Mouse (Mus musculus): ENCODE measurements around the gene Mpg. TPM values are rescaled to one million over a fixed set of nuclear protein-coding genes. Genes with fewer than 3 reads are reported as not detected.

Gene Mpg
- 1 to 10 TPM; 7.9 to 9.6 TPM for total RNA-seq (2021)
- long read RNA-seq, experiment 1, transcript Mpg-201 (4 exons, 1,737 nt): major isoform, 7 of 9 reads
- long read RNA-seq, experiment 1, partial matches to known transcripts: 0 of 9 reads
- long read RNA-seq, experiment 1, other reads (novel, unspliced or antisense): 2 of 9 reads
- long read RNA-seq, experiment 2, transcript Mpg-201 (4 exons, 1,737 nt): major isoform, 13 of 15 reads
- long read RNA-seq, experiment 2, partial matches to known transcripts: 2 of 15 reads
- long read RNA-seq, experiment 2, other reads (novel, unspliced or antisense): 0 of 15 reads

DNA sequence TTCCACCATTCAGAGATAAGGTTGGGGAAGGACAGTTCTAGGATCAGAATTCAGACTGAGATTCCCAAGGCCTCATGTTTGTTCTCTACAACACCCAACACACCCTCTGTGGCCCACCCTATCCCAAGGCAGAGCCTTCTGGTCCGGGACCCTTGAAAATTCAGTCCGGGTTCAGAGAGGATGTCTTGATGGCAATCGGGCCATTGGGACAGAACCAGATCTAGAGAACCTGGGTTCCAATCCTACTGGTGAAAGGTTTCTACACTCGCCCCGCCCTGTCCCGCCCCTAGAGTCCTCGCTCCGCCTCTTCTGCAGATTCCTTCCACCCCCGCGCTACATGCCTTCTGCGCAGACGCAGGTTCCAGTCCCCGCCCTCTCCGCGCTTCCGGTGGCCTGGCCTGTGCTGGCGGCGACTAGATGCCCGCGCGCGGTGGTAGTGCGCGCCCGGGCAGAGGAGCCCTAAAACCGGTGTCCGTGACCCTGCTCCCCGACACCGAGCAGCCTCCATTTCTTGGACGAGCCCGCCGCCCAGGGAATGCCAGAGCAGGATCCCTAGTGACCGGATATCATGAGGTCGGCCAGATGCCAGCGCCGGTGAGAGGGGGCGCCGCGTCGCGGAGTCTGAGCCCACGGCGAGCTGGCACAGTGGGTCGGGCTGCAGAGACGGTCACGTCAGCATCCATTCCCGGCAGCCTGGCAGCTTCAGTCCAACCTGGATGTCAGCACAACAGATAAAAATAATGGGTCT is at the start of gene Mpg:
Gene Mpg (plus strand): TSS at position 382 of the 748 bp plus-strand sequence.
- DNase-seq: peak; percentile 90
- intact Hi-C loops (cut with DNase I; ENCODE audit: low total_unique reads): no loop called here

DNA sequence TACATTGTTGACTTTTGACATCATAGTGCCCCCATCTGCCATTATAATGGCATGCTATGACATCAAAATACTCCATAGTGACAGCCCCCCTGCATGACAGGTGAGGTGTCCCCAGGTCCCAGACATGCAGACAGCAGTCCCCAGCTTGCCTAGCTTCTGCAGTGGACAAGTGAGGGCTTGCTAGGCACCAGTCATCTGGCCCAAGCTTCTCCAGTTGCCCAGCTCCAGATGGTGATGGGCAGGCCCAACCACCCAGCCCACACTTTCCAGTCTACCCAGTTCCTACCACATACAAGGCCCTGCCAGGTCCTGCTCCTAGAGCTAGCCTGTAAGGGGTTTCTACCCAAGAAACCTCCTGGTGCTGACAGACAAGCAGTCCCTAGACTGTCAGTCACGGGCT is 47.8 kb upstream of the Mpg start:
- intact Hi-C loops (cut with DNase I; ENCODE audit: low total_unique reads): no loop called here
- DNase-seq: no peak

DNA sequence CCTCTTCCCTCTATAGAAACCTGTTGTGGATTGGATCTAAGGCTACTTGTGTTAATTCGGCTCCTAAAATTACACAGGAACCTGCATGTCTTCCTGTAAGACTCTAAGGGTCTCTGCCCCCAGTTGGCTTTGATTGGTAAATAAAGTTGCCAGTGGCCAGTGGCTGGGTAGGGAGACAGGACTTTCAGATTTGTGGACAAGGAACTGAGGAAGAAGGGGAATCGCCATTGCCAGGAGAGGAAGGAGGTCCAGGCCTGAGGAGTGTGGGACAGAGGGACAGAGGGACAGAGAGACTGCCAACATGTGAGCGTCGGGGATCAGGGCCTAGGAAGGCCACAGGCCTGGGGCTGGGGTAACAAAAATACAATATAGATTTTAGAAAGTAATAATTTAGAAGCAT is 45.1 kb upstream of the Mpg start:
- DNase-seq: no peak
- intact Hi-C loops (cut with DNase I; ENCODE audit: low total_unique reads): loop anchor here (5.0 kb wide), 1 partner anchor 141 kb away; no protein-coding TSS in a partner anchor

DNA sequence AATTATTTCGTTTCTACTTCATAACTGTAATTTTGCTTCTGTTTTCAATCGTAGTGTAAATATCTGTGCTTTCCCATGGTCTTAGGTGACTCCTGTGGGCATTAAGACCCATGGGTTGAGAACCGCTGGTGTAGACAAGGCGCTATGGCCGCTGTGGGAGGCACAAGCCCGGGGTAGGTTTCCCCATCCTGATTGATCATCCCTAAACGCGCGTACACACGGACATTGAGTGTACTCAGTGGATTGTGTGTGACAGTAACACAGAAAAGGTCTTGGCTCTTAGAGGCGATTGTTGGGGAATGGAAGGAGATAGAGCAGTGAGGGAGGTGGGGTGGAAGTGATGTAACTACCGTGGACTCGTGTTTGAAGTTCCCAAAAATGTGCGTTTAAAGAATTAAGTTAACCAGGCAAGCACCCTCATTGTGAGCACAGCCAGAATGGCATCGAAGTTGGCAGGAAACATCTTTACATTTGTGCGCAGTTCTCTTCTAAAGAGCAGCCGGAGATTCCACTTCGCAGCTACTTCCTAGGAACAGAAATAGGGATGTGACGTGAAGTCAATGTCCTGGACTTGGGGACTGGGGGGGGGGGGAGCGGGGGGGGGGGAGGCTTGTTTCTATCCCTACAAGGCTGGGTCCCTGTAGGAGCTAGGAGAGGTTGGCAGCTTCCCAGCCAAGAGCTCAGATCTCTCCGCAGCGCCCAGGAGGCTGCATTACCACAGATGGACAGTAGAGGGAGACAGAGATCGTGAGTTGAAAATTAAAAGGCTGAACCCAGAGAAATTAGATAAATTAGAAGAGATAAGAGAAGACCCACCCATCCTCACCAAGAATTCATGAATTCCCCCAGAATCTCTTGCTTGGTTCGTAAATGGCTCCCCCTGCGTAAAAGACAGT is 44.1 kb upstream of the Mpg start:
- intact Hi-C loops (cut with DNase I; ENCODE audit: low total_unique reads): loop anchor here (5.0 kb wide), 1 partner anchor 140 kb away; no protein-coding TSS in a partner anchor
- DNase-seq: peak; percentile 83

DNA sequence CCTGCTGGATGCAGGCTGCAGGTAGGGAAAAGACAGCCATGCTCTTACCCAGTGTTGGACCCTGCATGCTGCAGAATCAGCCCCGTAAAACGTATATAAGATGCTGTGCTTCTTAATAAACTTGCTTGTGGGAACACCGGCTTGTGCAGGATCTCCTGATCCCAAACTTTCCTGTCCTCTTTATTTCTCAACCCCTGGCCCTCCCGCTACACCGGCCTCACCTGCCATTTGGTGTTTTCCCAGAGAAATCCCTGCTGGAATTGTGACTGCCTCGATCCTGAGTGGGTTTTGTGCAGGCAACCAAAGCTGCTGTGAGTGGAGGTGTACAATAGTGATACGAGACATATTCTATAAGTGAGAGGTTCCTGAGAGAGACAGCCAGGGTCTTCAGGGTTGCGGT is 41.8 kb upstream of the Mpg start:
- DNase-seq: no peak
- intact Hi-C loops (cut with DNase I; ENCODE audit: low total_unique reads): loop anchor here (5.0 kb wide), 1 partner anchor 138 kb away; no protein-coding TSS in a partner anchor

DNA sequence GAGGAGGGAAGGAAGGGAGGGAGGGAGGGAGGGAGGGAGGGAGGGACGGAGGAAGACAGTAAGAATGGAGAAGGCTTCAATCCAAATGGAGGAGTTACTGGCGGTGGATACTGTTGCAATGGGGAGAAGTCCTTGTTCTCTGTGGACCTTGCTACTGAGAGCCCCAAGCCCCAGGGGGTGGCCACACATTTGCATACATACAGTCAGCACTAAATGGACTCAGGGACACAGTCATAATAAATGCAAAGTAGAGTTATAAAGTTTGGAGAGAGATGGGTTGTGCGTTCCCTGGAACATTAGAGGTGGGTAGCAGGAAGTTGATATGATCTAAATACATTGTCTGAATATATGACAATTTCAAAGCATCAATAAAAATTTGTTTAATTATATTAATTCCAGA is 40.3 kb upstream of the Mpg start:
- intact Hi-C loops (cut with DNase I; ENCODE audit: low total_unique reads): no loop called here
- DNase-seq: no peak

DNA sequence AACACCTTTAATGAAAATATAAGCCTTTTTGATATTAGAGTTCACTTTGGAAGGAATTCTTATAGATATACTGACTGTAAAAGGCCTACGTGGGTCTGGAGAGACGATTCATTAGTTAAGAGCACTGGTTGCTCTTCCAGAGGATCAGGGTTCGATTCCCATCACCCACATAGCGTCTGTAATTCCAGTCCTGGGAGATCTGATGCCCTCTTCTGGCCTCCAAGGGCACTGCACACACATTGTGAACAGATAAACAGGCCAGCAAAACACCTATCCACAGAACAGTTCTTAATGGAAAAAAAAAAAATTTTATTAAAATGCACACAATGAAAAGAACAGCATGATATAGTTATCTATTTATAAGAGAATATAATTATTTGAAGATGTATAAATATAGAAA is 39.0 kb upstream of the Mpg start:
- intact Hi-C loops (cut with DNase I; ENCODE audit: low total_unique reads): no loop called here
- DNase-seq: no peak

DNA sequence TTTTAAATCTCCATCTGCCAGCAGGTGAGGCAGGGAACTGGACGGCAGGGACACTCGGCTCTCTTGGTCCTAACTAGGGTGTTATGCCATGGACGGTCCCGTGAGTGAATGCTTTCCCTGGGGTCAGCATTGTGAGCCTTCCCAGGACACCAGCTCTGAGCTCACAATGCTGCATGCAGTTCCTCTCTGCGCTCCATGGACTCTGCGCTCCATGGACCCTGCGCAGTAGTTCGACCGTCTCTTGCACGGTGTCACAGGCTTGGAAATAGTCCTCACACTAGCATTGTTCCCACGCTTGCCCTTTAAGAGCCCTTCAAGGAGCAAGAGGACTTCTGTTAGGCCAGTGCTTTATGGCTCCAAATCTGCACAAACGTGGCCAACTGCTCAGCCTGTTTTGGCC is 37.4 kb upstream of the Mpg start:
- no peak for DNase-seq
- intact Hi-C loops (cut with DNase I; ENCODE audit: low total_unique reads): no loop called here

DNA sequence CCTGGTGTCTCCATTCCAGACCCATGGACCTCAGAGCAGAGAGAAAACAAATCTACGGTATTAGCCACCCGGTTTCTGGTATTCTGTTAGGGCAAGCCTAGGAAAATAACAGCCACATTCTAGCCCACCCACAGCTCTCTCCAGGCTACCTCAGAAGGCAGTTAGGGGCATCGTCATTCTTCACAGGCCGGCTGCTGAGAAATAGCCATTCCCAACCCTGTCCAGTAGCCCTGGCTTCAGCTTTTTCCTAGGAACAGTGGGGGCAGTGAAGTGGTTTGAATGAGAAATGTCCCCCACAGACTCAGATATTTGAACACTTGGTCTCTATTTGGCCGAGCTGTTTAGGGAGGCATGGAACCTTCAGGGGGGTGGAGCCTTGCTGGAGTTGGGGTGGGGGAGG is 36.9 kb upstream of the Mpg start:
- intact Hi-C loops (cut with DNase I; ENCODE audit: low total_unique reads): no loop called here
- no peak for DNase-seq

DNA sequence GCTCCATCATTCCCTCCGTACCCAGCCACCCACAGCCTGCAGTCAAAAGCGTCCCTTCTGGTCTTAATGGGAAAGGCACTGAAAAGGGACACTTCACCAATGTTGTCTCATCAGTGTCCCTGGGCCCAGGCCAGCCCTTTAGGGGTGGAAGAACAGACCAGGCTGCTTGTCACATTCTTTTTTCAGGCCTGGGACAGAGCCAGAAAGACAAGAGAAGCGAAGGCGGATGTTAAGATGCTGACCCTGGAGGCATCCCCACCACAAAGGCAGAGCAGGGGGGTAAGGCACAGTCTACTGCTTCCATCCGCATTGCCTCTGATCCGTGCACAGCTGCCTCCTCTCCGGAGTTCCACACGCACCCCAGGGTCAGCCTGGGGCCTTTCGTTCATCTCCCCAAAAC is 36.2 kb upstream of the Mpg start:
- intact Hi-C loops (cut with DNase I; ENCODE audit: low total_unique reads): no loop called here
- no peak for DNase-seq

DNA sequence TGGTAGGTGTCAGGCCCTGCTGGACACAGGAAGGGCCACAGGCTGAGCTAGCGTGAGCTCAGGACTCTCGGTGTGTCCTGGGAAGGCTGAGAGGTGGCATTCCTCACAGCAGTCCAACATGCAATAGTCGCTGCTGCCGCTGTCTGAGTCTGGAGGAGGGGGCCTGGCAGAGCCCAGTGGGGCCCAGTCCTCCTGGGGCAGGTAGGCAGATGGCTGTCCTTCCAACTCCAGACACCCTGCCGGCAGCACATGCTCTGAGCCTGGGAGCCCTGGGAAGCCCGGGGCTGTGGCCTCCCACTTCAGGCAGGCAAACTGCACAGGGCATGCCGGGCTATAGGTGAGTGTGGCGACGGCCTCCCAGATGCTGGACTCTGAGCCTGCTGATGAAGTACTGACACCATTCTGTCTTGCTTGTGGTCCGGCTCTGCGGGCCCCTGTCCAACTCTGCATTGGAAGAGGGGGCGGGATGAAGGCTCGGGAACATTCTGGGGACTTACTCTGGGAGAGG is 35.6 kb upstream of the Mpg start:
- no peak for DNase-seq
- intact Hi-C loops (cut with DNase I; ENCODE audit: low total_unique reads): no loop called here

DNA sequence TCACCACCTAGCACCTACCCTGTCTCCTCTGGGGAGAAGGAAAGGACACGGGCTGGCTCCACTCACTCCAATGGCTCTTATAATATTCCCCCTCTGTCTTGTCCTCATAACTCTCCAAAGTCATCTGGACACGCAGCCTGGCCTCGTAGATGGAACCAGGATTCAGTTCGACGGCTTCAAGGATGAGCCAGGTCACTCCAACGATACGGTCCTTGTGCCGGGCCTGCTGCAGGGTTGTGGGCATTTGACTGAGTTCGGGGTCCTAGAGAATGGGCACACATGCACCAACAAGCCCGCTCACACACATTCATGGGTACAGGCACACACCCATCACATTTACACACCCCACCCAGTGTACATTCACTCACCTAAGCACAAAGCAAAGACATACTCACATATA is 33.1 kb upstream of the Mpg start:
- intact Hi-C loops (cut with DNase I; ENCODE audit: low total_unique reads): no loop called here
- DNase-seq: no peak

DNA sequence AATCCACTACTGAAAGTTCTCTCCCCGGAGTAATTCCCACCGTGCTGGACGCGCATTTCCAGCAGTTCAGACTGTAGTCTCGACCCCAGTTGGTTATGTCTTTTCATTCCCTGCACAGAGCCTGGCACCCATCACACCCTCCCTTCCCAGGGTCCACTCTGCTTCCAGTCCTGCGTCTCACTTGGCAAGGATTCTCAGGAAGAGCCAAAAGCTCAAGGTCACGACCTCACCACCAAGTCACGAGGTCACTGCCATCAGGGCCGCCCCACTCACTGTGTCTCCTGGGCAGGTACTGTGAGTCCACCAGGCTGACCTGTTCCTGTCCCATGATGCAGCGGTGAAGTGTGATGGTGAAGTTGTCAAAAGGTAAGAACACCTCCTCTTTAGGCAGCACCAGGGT is 32.2 kb upstream of the Mpg start:
- DNase-seq: no peak
- intact Hi-C loops (cut with DNase I; ENCODE audit: low total_unique reads): no loop called here

DNA sequence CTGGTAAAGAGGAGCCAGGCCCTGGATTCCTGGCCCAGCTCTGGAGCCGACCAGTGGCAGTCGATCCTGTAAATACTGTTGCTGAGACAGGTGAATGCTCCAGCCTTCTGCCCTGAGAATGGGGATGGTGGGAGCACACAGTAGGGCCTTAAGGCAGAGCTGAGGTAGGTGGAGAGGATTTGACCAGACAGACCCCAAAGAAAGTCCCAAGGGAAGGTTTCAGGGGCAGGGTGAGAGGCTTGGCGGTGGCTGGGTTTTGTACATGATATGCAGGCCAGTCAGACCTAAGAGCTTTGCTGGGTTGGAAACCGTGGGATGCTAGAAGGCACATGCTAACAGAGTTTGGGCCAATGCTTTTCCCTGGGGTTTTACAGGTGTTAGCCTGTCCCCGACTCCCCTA is 31.7 kb upstream of the Mpg start:
- DNase-seq: no peak
- intact Hi-C loops (cut with DNase I; ENCODE audit: low total_unique reads): loop anchor here (5.0 kb wide), 1 partner anchor 48 kb away; no protein-coding TSS in a partner anchor

DNA sequence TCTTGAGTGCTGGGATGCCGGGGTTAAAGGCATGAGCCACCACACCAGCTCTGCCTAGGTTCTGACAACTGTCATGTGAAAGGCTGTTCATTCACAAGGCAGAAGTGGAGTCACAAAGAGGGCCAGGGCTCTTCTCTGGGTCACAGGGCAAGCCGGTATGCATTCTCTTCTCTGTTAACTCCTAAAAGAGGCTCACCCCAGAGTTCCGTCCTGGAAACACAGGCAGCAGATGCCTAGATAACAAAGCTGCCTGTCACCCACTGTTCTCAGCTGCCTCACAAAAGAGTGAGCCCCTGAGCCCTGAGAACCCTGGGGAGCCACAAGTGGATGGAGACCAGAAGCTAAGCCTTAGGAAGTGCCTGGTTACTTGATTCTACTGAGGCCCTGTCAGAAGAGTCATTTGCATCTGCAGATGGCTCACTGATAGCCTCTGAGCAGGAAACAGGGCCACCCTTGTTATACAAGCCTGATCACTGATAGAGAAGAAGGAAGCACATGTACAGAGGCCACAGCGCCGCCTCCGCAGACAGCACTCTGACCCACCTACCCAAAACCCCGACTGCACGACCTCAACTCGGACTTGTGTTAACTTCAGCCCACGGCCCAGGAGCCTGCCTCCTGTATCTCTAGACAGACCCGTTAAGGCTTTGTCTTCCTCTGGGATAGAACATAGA is 30.3 kb upstream of the Mpg start:
- intact Hi-C loops (cut with DNase I; ENCODE audit: low total_unique reads): loop anchor here (5.0 kb wide), 1 partner anchor 46 kb away; no protein-coding TSS in a partner anchor
- DNase-seq: no peak

DNA sequence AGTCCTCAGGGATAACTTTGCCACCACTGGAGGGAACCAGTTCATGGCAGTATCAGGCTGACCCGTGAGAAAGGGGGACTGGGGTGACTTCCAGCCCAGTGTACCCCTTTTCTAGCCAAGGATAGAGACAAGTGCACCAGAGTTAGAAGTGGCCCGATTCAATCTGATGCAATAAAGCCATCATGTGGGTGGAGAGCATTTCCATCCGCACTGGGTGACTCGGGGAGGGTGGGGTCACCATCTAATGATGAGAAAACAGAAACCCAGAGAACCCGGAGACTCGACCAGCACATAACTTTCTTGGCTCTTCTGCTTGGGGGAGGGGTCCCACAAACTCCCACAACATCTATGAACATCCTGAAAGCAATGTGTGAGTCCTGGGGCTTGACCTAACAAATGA is 29.6 kb upstream of the Mpg start:
- intact Hi-C loops (cut with DNase I; ENCODE audit: low total_unique reads): loop anchor here (5.0 kb wide), 1 partner anchor 46 kb away; no protein-coding TSS in a partner anchor
- DNase-seq: no peak

DNA sequence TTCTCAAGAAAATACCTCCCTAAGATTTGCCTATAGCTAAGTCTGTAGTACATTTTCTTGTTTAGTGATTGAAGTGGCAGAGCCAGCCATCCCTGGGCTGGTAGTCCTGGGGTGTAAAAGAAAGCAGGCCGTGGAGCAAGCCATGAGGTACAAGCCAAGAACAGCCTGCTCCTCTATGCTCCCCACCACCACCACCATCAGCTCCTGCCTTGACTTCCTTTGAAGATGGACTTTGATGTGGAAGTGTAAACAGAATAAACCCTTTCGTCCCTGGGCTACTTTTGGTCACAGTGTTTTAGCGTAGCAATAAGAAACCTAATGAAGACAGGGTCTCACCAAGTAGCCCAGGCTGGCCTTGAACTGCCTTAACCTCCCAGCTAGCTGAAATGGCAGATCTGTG is 28.5 kb upstream of the Mpg start:
- no peak for DNase-seq
- intact Hi-C loops (cut with DNase I; ENCODE audit: low total_unique reads): loop anchor here (5.0 kb wide), 1 partner anchor 45 kb away; no protein-coding TSS in a partner anchor

DNA sequence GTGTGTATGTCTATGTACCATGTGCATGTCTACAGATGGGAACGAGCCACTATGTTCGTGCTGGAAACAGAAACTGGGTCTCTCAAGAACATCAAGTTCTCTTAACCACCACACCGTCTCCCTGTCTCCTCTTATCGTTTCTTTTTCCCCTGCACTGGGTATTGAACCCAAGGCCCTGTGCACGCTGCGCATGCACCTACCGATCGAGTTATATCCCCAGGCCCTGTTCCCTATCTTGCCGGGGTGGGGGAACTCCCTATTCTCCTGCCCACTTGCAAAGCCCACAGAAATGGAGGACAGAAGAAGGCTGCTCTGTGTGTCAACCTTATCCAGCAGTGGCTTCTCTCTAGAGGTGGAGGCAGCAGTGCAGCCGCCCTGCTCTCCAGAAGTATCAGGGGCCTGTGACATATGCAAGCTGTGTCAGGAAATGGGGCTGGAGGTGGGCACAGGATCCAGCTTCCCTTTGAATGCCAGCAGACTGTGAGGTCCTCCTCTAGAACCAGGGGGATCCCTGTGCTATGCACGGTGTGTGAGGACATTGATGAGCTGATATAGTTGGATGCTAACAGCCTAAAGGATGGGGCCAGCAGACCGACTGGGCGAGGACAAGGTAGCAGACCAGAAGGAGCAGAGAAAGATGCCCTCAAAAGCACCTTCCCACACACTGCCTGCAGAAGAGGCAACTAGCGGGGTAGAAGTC is 27.9 kb upstream of the Mpg start:
- intact Hi-C loops (cut with DNase I; ENCODE audit: low total_unique reads): loop anchor here (5.0 kb wide), 1 partner anchor 44 kb away; no protein-coding TSS in a partner anchor
- DNase-seq: peak; percentile 2

Data from gastrocnemius, postnatal 14 days (tissue).